Mouse (Mus musculus): ENCODE measurements around the gene Spata31d1d. TPM values are rescaled to one million over a fixed set of nuclear protein-coding genes. Genes with fewer than 3 reads are reported as not detected.

Spata31d1d gene
- polyA plus RNA-seq, 1 experiment from 2014 or later = not detected

GRCm38 (mm10) chr13:59679306-59679705 is 52.2 kb downstream of the Spata31d1d start:
- H3K27me3 ChIP-seq (ENCODE audit: control insufficient read depth, insufficient read depth, low read length) = no peaks in the 10 kb centered on the region
- no peak overlapping the region for H3K27ac ChIP-seq (ENCODE audit: low read length)
- no peak overlapping the region for H3K9ac ChIP-seq (ENCODE audit: low read length)
- no peaks in the 10 kb centered on the region for H3K9me3 ChIP-seq (replicated peaks; ENCODE audit: control insufficient read depth, low read length)
- H3K4me2 ChIP-seq (ENCODE audit: low read depth, low read length) = no peak overlapping the region
- peaks cover 3% of the 10 kb centered on the region for H3K4me1 ChIP-seq (ENCODE audit: control insufficient read depth, insufficient read depth, low read length)
- no peak for ATAC-seq (replicated peaks; ENCODE audit: extremely low read depth, insufficient read depth, low FRiP score)
- H3K4me3 ChIP-seq (ENCODE audit: low read length) = no peak overlapping the region
- WGBS = 46% methylated on average over 4 of the region's 4 CpGs
- no peaks in the 10 kb centered on the region for H3K36me3 ChIP-seq (ENCODE audit: control insufficient read depth, insufficient read depth)

- H3K4me2 ChIP-seq (ENCODE audit: low read depth, low read length) = no peak overlapping the region
- 69% methylated on average over 12 of the region's 12 CpGs for WGBS
- H3K9me3 ChIP-seq (replicated peaks; ENCODE audit: control insufficient read depth, low read length) = no peaks in the 10 kb centered on the region
- no peak overlapping the region for H3K27ac ChIP-seq (ENCODE audit: low read length)
- no peaks in the 10 kb centered on the region; the same call in 1 of the 2 replicates for H3K36me3 ChIP-seq (ENCODE audit: control insufficient read depth, insufficient read depth)
- no peaks in the 10 kb centered on the region for H3K27me3 ChIP-seq (ENCODE audit: control insufficient read depth, insufficient read depth, low read length)
- no peak for ATAC-seq (replicated peaks; ENCODE audit: extremely low read depth, insufficient read depth, low FRiP score)
- H3K4me3 ChIP-seq (ENCODE audit: low read length) = no peak overlapping the region
- H3K9ac ChIP-seq (ENCODE audit: low read length) = no peak overlapping the region
- peaks cover 10% of the 10 kb centered on the region for H3K4me1 ChIP-seq (ENCODE audit: control insufficient read depth, insufficient read depth, low read length)
These were observed 55.0 kb downstream of the Spata31d1d start for GRCm38 (mm10) chr13:59676316-59677229.

Other genes starting within 250 kb of the Spata31d1d start
- 12.1 and 12.5 TPM in 2 replicates for gene Agtpbp1, start 146.5 kb downstream of the Spata31d1d start, polyA plus RNA-seq (2015; fragmentation: Nextera tagmentation; extraction: Ambion mirVana)
- gene Naa35, start 146.5 kb downstream of the Spata31d1d start, polyA plus RNA-seq (2015; fragmentation: Nextera tagmentation; extraction: Ambion mirVana) = 77.0 and 84.4 TPM in 2 replicates
- gene Golm1, start 55.9 kb downstream of the Spata31d1d start, polyA plus RNA-seq (2015; fragmentation: Nextera tagmentation; extraction: Ambion mirVana) = 39.2 and 42.4 TPM in 2 replicates
- gene 4921517D22Rik, start 37.6 kb downstream of the Spata31d1d start, polyA plus RNA-seq (2015; fragmentation: Nextera tagmentation; extraction: Ambion mirVana) = not detected in 2 replicates
- not detected in 2 replicates for gene Spata31d1a, start 21.4 kb downstream of the Spata31d1d start, polyA plus RNA-seq (2015; fragmentation: Nextera tagmentation; extraction: Ambion mirVana)
- not detected in 2 replicates for gene Spata31d1b, start 19.5 kb downstream of the Spata31d1d start, polyA plus RNA-seq (2015; fragmentation: Nextera tagmentation; extraction: Ambion mirVana)
- not detected in 2 replicates for gene 1700014D04Rik, start 15.0 kb upstream of the Spata31d1d start, polyA plus RNA-seq (2015; fragmentation: Nextera tagmentation; extraction: Ambion mirVana)
- 260 and 284 TPM in 2 replicates for gene Isca1, start 38.1 kb upstream of the Spata31d1d start, polyA plus RNA-seq (2015; fragmentation: Nextera tagmentation; extraction: Ambion mirVana)
- gene Gm49354, start 50.5 kb upstream of the Spata31d1d start, polyA plus RNA-seq (2015; fragmentation: Nextera tagmentation; extraction: Ambion mirVana) = not detected in 2 replicates
- 32.7 and 36.8 TPM in 2 replicates for gene Tut7, start 91.4 kb upstream of the Spata31d1d start, polyA plus RNA-seq (2015; fragmentation: Nextera tagmentation; extraction: Ambion mirVana)